Mouse (Mus musculus): Measurements from ENCODE around the gene Ptgfr. TPM values are rescaled to one million over a fixed set of nuclear protein-coding genes. Genes with fewer than 3 reads are reported as not detected.

Ptgfr gene
- polyA plus RNA-seq, 1 experiment, result 0.22 TPM

DNA sequence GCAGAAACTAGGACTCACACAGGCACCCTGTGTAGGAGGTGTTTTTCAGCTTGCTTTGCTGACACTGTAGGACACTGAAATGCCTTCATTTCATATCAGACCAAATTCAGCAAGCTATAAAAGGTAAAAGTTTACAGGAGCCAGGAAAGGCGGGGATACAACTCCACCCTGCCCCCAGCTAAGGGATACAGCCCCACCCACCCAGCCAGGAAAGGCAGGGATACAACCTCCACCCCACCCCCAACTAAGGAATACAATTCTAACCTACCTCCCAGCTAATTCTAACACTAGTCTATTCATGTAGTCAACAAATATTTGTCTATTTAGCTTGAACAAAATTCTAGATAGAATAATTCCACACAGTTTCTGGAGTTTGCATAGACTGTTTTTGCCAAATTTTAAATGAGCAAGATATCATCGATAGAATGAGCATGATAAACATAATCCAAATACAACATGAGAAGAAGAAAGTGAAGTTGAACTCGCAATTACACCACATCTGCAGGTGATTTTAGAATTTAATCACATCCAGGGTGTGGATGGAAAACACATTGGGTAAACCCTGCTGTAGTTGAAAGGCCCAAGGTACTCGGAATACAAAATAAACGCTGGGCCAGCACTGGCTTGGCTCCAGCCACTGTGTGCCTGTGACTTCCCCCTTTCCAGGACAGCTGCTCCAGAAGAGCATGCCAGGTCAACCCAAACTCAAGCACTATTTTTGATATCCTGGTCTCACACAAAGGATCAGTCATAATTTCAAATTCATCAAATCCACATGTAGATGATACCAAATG lies 7.1 kb upstream of the Ptgfr start:
- H3K4me1 ChIP-seq (ENCODE audit: control insufficient read depth, insufficient read depth, insufficient read length), result no peaks in the 10 kb centered on the region
- H3K4me3 ChIP-seq (ENCODE audit: extremely low read depth, insufficient read depth, insufficient read length), result no peak overlapping the region
- H3K27me3 ChIP-seq (ENCODE audit: control insufficient read depth, insufficient read depth, low read length), result no peaks in the 10 kb centered on the region
- DNase-seq (ENCODE audit: low read depth in 1 of 2, low spot score in 2 of 2), result no peak
- WGBS, result 83% methylated on average over 5 of the region's 5 CpGs
- no peaks in the 10 kb centered on the region for H3K36me3 ChIP-seq (ENCODE audit: control insufficient read depth, insufficient read depth, low read length)
- no peak for TF ChIP-seq POLR2A (IDR thresholded peaks at IDR 0.05; ENCODE audit: low read depth, low read length)
- TF ChIP-seq CTCF (IDR thresholded peaks at IDR 0.05; ENCODE audit: extremely low read depth, insufficient read depth, insufficient read length, insufficient replicate concordance), result no peak
- H3K27ac ChIP-seq (ENCODE audit: insufficient read depth, low read length), result no peak overlapping the region

DNA sequence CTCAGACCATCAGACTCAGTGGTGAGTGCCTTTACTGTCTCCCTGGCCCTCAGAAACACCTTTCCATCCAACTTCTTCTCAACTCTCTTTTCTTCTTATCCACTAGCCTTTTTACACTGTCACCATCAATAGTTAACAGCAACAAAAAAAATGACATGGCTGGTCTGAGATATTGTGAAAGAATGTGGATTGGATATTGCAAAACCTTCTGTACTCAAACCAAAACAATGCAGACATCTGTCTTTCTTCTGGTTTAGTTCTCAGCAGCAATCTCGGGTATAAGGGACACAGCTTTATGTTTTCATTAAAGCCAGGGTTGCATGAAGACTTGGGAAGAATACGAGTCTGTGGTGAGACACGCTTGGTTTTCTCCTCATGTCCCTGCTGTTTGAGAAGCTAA lies 3.3 kb upstream of the Ptgfr start:
- Histone ChIP-seq H3K4me3 (ENCODE audit: extremely low read depth, insufficient read depth, insufficient read length) (no peak overlapping the region), H3K4me1 (ENCODE audit: control insufficient read depth, insufficient read depth, insufficient read length) (no peaks in the 10 kb centered on the region), H3K36me3 (ENCODE audit: control insufficient read depth, insufficient read depth, low read length) (no peaks in the 10 kb centered on the region), H3K27ac (ENCODE audit: insufficient read depth, low read length) (no peak overlapping the region), H3K27me3 (ENCODE audit: control insufficient read depth, insufficient read depth, low read length) (no peaks in the 10 kb centered on the region)
- no peak for DNase-seq (ENCODE audit: low read depth in 1 of 2, low spot score in 2 of 2)
- TF ChIP-seq POLR2A (IDR thresholded peaks at IDR 0.05; ENCODE audit: low read depth, low read length) (no peak), CTCF (IDR thresholded peaks at IDR 0.05; ENCODE audit: extremely low read depth, insufficient read depth, insufficient read length, insufficient replicate concordance) (no peak)
- 82% methylated on average over 3 of the region's 3 CpGs for WGBS

DNA sequence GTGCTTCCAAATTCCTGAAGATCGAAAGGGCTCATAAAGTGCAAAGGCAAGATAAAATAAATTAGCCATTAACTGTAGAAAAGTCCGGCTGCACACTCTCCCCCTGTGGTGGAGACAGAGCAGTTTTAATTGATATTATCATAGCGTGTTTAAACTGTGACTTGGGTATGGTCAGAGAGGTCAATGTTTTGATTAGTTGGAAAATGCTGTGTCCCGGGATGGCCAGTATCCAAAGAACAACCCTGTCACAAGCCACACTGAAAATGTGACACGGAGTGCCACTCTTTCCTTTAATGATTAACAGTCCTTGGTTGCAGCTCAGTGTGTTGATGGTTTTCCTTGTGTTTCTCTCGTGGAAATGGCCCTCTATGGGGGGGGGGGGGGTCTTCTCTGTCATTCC lies 942 bp upstream of the Ptgfr start:
- no peaks in the 10 kb centered on the region for H3K27me3 ChIP-seq (ENCODE audit: control insufficient read depth, insufficient read depth, low read length)
- H3K4me3 ChIP-seq (ENCODE audit: extremely low read depth, insufficient read depth, insufficient read length), result no peak overlapping the region
- H3K36me3 ChIP-seq (ENCODE audit: control insufficient read depth, insufficient read depth, low read length), result no peaks in the 10 kb centered on the region
- 76% methylated on average over 6 of the region's 6 CpGs for WGBS
- no peak overlapping the region for H3K27ac ChIP-seq (ENCODE audit: insufficient read depth, low read length)
- DNase-seq (ENCODE audit: low read depth in 1 of 2, low spot score in 2 of 2), result no peak
- H3K4me1 ChIP-seq (ENCODE audit: control insufficient read depth, insufficient read depth, insufficient read length), result no peaks in the 10 kb centered on the region
- no peak for TF ChIP-seq CTCF (IDR thresholded peaks at IDR 0.05; ENCODE audit: extremely low read depth, insufficient read depth, insufficient read length, insufficient replicate concordance)
- no peak for TF ChIP-seq POLR2A (IDR thresholded peaks at IDR 0.05; ENCODE audit: low read depth, low read length)

DNA sequence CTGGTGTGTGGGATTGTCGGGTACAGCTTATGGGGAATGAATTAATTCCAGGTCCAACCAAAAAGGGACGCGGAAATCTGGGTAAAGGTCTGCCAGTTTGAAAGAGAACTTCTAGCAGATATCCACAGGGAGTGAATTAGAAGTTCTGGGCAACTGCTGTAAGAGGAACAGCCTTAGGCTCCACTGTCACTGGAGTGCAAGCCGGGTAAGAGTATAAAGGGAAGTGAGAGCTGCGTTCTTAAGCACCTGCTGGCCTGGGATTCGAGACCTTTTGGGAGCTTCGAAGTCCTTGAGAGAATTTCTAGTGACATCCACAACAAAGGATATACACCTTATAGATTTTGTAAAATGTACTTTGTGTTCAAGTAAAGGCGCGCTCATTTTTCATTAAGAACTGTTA lies 319 bp upstream of the Ptgfr start:
- Histone ChIP-seq H3K27me3 (ENCODE audit: control insufficient read depth, insufficient read depth, low read length) (no peaks in the 10 kb centered on the region), H3K36me3 (ENCODE audit: control insufficient read depth, insufficient read depth, low read length) (no peaks in the 10 kb centered on the region), H3K27ac (ENCODE audit: insufficient read depth, low read length) (no peak overlapping the region), H3K4me3 (ENCODE audit: extremely low read depth, insufficient read depth, insufficient read length) (no peak overlapping the region), H3K4me1 (ENCODE audit: control insufficient read depth, insufficient read depth, insufficient read length) (no peaks in the 10 kb centered on the region)
- no peak for DNase-seq (ENCODE audit: low read depth in 1 of 2, low spot score in 2 of 2)
- TF ChIP-seq CTCF (IDR thresholded peaks at IDR 0.05; ENCODE audit: extremely low read depth, insufficient read depth, insufficient read length, insufficient replicate concordance) (no peak), POLR2A (IDR thresholded peaks at IDR 0.05; ENCODE audit: low read depth, low read length) (no peak)
- 36% methylated on average over 9 of the region's 9 CpGs for WGBS

DNA sequence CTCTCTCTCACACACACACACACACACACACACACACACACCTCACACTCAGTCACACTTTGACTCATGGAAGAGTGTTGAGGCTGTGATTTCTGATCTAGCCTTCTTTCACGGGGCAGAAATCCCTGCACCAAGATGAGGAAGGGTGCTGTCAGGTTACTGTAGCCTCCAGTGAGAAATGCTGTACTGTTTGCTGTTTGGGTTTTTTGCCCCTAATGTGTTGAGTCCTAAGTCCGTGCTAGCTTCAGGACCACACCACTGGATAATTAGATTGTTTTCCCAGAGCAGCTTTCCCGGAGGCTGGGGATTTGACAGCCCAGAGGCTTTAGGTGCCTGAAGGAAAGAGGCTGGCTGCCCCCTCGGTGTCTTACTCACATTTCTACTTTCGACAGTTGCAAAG lies 979 bp downstream of the Ptgfr start:
- no peak for DNase-seq (ENCODE audit: low read depth in 1 of 2, low spot score in 2 of 2)
- no peaks in the 10 kb centered on the region for H3K36me3 ChIP-seq (ENCODE audit: control insufficient read depth, insufficient read depth, low read length)
- WGBS, result 14% methylated on average over 5 of the region's 5 CpGs
- H3K4me3 ChIP-seq (ENCODE audit: extremely low read depth, insufficient read depth, insufficient read length), result no peak overlapping the region
- no peak overlapping the region for H3K27ac ChIP-seq (ENCODE audit: insufficient read depth, low read length)
- H3K27me3 ChIP-seq (ENCODE audit: control insufficient read depth, insufficient read depth, low read length), result no peaks in the 10 kb centered on the region
- H3K4me1 ChIP-seq (ENCODE audit: control insufficient read depth, insufficient read depth, insufficient read length), result no peaks in the 10 kb centered on the region
- TF ChIP-seq POLR2A (IDR thresholded peaks at IDR 0.05; ENCODE audit: low read depth, low read length), result no peak
- TF ChIP-seq CTCF (IDR thresholded peaks at IDR 0.05; ENCODE audit: extremely low read depth, insufficient read depth, insufficient read length, insufficient replicate concordance), result no peak

DNA sequence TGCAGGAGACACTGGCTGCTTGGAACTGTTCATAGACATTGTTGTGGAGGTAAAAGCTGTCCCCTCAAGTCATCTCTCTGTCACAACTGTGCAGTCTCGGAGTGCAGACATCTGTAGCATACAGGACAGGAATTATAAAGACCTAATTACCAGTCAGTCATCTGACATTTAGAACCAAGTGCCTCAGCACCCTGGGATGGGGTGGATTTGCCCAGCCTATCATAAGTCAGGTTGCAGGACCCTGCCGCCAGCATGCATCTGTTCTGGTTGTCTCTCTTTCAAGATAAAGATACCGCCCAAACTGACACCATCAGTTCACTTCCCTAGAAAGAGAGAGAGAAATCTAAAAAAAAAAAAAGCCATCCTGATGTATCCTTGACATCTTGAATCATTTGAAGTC lies 1.6 kb downstream of the Ptgfr start:
- no peak for DNase-seq (ENCODE audit: low read depth in 1 of 2, low spot score in 2 of 2)
- TF ChIP-seq CTCF (IDR thresholded peaks at IDR 0.05; ENCODE audit: extremely low read depth, insufficient read depth, insufficient read length, insufficient replicate concordance), result no peak
- no peak for TF ChIP-seq POLR2A (IDR thresholded peaks at IDR 0.05; ENCODE audit: low read depth, low read length)
- no peaks in the 10 kb centered on the region for H3K36me3 ChIP-seq (ENCODE audit: control insufficient read depth, insufficient read depth, low read length)
- H3K27me3 ChIP-seq (ENCODE audit: control insufficient read depth, insufficient read depth, low read length), result no peaks in the 10 kb centered on the region
- 82% methylated on average over 3 of the region's 3 CpGs for WGBS
- H3K4me3 ChIP-seq (ENCODE audit: extremely low read depth, insufficient read depth, insufficient read length), result no peak overlapping the region
- H3K4me1 ChIP-seq (ENCODE audit: control insufficient read depth, insufficient read depth, insufficient read length), result no peaks in the 10 kb centered on the region
- no peak overlapping the region for H3K27ac ChIP-seq (ENCODE audit: insufficient read depth, low read length)

DNA sequence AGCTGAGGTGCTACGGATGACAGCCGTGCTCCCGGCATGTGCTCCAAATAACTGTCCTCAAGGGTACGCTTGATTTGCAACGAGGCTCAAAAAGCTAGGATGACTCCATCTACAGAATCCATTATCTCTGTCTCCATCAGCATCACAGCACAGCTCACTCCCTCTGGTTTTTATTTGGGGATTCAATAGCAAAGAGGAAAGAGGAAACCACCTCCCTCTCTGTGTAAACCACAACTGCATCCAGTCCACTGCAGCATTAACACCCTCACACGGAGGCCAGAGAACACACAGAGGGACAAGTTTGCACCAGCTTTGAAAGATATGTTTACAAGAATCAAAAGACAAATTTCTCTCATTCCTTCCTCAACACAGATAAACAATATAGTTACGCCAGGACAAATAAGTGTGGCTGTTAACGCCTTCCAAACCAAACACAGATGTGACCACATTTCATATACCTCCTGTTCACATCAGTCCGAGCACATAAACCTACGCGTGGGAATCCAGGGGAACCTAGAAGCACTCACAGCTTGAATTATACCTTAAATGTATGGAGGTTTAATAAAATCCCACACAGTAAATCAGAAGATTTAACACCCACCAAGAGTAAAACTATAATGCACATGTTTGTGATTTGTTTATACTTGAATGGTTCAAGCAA lies 9.3 kb downstream of the Ptgfr start:
- H3K27me3 ChIP-seq (ENCODE audit: control insufficient read depth, insufficient read depth, low read length), result no peaks in the 10 kb centered on the region
- H3K27ac ChIP-seq (ENCODE audit: insufficient read depth, low read length), result no peak overlapping the region
- H3K36me3 ChIP-seq (ENCODE audit: control insufficient read depth, insufficient read depth, low read length), result no peaks in the 10 kb centered on the region
- no peak for DNase-seq (ENCODE audit: low read depth in 1 of 2, low spot score in 2 of 2)
- no peaks in the 10 kb centered on the region for H3K4me1 ChIP-seq (ENCODE audit: control insufficient read depth, insufficient read depth, insufficient read length)
- TF ChIP-seq CTCF (IDR thresholded peaks at IDR 0.05; ENCODE audit: extremely low read depth, insufficient read depth, insufficient read length, insufficient replicate concordance), result no peak
- no peak for TF ChIP-seq POLR2A (IDR thresholded peaks at IDR 0.05; ENCODE audit: low read depth, low read length)
- 73% methylated on average over 11 of the region's 11 CpGs for WGBS
- no peak overlapping the region for H3K4me3 ChIP-seq (ENCODE audit: extremely low read depth, insufficient read depth, insufficient read length)
